Mouse (Mus musculus) skeletal muscle tissue, postnatal 0 days (tissue): ENCODE measurements around the gene Krtap8-1. TPM values are rescaled to one million over a fixed set of nuclear protein-coding genes. Genes with fewer than 3 reads are reported as not detected.

ENCODE experiments used
- polyA plus RNA-seq: library from polyadenylated mRNA; unstranded; fragments of >200 nt; fragmentation: Nextera tagmentation; extraction: Ambion mirVana; gene quantifications from 2 replicates; pipeline ENCODE4 v1.2.1, GENCODE M21; 2015

Krtap8-1 gene
- not detected in 2 replicates for polyA plus RNA-seq

GRCm38 (mm10) chr16:89487852-89488251 lies at the start of gene Krtap8-1:
Gene Krtap8-1, minus strand, starts transcription at chr16:89487952.

GRCm38 (mm10) chr16:89508223-89508622 lies 20.5 kb upstream of the Krtap8-1 start, which contains the start of gene Krtap7-1:
Gene Krtap7-1, minus strand, starts transcription at chr16:89508323.

Other genes with a start within 250 kb of the Krtap8-1 start
- gene Krtap21-1, start 84.1 kb downstream of the Krtap8-1 start, polyA plus RNA-seq = not detected in 2 replicates
- not detected in 2 replicates for gene Krtap6-2, start 67.8 kb downstream of the Krtap8-1 start, polyA plus RNA-seq
- gene Krtap7-1, start 20.4 kb upstream of the Krtap8-1 start, polyA plus RNA-seq = not detected in 2 replicates
- gene Krtap11-1, start 83.2 kb upstream of the Krtap8-1 start, polyA plus RNA-seq = not detected in 2 replicates